Mouse (Mus musculus): Measurements from ENCODE around the gene Med24. TPM values are rescaled to one million over a fixed set of nuclear protein-coding genes. Genes with fewer than 3 reads are reported as not detected.
A peak's percentile ranks its signal among the peaks of the same experiment; 100 is the strongest.

Med24 gene
- total RNA-seq, 2 experiments from 2014 or later = 17.9 to 22.6 TPM

- no peak for ATAC-seq (ENCODE audit: poor library complexity, severe bottlenecking)
These were observed 37.1 kb upstream of the Med24 start for GRCm38 (mm10) chr11:98766346-98766745.

GRCm38 (mm10) chr11:98765421-98766309 is 36.4 kb upstream of the Med24 start:
- no peak for ATAC-seq (ENCODE audit: poor library complexity, severe bottlenecking)

DNA sequence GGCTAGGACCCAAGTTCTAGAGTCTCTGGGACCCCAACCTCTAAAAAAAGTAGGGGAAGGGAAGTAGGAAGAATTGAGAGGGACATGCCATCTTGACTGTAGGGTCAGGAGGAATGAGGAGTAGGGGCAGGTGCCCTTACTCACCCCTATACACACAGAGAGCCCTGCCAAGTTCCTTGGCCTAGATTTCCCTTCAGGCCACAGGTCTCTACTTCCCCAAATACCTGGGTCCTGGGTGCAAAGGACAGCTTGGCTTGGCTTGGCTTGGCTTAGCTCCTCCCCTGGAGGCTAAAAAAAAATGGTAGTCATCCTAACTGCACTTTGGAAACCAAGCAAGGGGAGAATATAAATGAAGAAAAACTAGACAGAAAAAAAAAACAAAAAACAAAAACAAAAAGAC is 35.5 kb upstream of the Med24 start:
- ATAC-seq (ENCODE audit: poor library complexity, severe bottlenecking) = no peak

- ATAC-seq (ENCODE audit: poor library complexity, severe bottlenecking) = no peak
These were observed 34.9 kb upstream of the Med24 start for GRCm38 (mm10) chr11:98764091-98764490.

GRCm38 (mm10) chr11:98763502-98763861 is 34.2 kb upstream of the Med24 start:
- no peak for ATAC-seq (ENCODE audit: poor library complexity, severe bottlenecking)

- no peak for ATAC-seq (ENCODE audit: poor library complexity, severe bottlenecking)
These were observed 33.7 kb upstream of the Med24 start for GRCm38 (mm10) chr11:98762756-98763501.

GRCm38 (mm10) chr11:98761939-98762338 is 32.7 kb upstream of the Med24 start:
- no peak for ATAC-seq (ENCODE audit: poor library complexity, severe bottlenecking)

- no peak for ATAC-seq (ENCODE audit: poor library complexity, severe bottlenecking)
These were observed 27.5 kb upstream of the Med24 start for GRCm38 (mm10) chr11:98756711-98757110.

GRCm38 (mm10) chr11:98755726-98756380 is 26.6 kb upstream of the Med24 start:
- no peak for ATAC-seq (ENCODE audit: poor library complexity, severe bottlenecking)

DNA sequence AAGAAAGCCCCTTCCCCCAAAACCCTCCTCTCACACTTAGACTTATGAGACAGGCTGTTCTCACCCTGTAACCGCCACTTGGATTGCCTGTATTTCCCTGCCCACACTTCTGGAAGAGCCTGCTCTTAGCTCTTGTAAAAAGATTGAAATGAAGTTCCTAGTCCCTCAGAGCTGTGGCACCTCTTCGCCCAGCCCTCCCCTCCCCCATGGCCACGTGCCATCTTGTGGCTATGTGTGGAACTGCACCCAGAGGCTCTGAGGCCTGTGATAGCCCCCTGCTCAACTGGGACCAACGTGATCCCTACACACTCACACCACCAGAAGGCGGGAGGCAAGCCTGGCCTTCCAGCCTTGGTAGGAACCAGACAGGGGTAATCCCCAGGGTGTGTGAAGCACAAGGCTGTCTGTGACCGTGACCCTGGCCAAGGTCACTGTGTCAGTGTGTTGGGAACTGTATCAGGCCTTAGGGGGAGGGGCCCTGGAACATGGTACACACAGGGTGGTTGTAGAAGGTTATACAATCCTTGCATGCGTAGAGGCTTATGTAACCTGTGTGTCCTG is 25.5 kb upstream of the Med24 start:
- ATAC-seq (ENCODE audit: poor library complexity, severe bottlenecking) = peak; percentile 92

DNA sequence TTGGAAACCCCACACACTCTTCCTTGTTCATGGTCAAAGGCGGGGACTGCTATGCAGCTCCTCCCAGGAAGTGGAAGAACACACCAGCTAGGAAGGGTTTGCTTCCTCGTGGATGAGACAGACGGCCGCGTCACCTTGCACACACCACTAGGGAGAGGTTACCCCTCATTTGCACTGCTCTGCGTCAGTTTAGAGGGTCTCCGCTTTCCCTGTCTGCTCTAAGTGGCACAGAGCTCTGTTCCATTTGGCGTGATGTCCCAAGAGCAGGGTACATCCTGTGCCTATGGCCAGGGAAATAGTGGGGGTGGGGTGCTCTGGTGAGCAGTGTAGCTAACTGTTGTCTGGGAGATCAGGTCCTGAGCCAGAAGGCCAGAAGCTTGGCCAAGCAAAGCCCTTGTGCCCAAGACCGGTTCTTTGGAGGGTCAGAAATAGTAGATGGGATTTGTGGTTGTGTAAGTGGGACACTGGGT is 25.0 kb upstream of the Med24 start:
- peak; percentile 17; the same call in 1 of the 2 replicates for ATAC-seq (ENCODE audit: poor library complexity, severe bottlenecking)

- no peak for ATAC-seq (ENCODE audit: poor library complexity, severe bottlenecking)
These were observed 24.0 kb upstream of the Med24 start for GRCm38 (mm10) chr11:98753264-98753663.

- no peak for ATAC-seq (ENCODE audit: poor library complexity, severe bottlenecking)
These were observed 23.4 kb upstream of the Med24 start for GRCm38 (mm10) chr11:98752562-98753140.

- no peak for ATAC-seq (ENCODE audit: poor library complexity, severe bottlenecking)
These were observed 22.1 kb upstream of the Med24 start for GRCm38 (mm10) chr11:98751221-98751782.

DNA sequence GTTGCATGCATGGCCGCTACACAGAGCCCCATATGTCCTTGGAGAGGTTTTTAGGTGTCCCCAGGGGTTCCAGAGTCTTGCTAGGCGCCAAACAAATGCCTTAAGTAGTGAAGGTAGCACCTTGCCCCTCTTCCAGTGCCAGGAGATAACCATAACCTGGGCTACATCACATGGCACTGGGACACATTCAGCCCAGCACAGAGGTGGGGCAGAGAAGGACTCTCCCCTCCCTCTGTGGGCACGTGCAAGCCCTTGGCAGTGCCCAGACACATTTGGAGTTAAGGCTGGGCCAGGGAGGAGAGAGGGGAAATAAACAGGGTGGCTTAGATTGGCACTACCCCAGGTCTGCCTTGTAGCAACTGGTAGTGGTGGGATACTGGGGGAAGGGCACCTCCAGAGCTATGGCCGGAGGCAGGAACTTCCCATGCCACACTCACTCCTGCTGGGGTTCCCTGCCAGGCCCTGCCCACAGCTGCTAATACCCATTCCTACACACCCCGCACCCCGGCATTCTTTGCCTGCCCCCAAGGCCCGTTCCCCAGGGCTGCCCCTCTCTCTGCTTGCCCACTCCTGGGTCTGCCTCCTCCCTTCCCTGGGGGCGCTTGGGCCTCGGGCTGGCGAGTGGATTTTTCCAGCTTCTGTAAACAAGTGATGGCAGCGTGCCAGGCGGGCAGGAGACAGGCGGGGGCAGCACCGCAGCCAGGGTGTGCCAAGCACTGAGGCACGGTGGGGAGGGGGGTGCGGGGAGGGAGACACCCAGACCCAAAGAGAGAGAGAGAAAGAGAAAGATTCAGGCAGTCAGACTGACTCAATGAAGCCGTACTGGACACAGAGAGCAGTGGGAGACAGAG is 21.3 kb upstream of the Med24 start:
- ATAC-seq (ENCODE audit: poor library complexity, severe bottlenecking) = no peak

- ATAC-seq (ENCODE audit: poor library complexity, severe bottlenecking) = no peak
These were observed 20.5 kb upstream of the Med24 start for GRCm38 (mm10) chr11:98749716-98750115.

- ATAC-seq (ENCODE audit: poor library complexity, severe bottlenecking) = no peak
These were observed 19.5 kb upstream of the Med24 start for GRCm38 (mm10) chr11:98748506-98749416.

DNA sequence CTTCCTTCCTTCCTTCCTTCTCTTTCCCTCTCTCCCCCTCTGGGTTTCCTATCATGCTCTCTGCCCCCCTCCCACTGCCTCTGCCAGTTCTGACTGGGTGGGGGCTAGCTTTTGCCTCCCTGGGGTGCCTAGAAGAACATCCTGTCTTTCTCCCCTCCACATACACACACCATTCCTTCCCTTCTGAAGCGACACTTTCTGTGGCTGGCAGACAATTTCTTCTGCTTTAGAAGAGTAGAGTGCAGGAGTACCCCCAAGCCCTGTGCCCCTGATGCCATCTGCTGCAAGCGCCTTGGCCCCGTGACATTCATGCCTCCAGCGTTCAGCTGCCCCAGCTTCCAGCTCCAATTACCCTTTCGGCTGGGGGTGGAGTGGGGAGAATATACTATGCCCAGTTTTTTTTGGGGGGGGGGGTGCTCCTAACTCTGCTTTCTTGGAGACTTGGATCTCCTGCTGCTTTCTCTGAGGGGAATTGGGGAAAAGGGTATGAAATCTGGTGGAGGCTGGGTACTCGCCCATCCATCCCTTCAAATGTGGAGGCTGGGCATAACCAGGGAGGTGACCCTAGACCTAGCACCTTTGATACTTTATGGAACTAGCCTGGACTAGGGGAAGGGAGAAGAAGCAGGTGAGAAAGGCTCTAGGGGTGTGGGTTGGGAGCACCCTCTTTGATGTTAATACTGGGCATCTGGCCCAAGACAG is 18.7 kb upstream of the Med24 start:
- no peak for ATAC-seq (ENCODE audit: poor library complexity, severe bottlenecking)

Measured in megakaryocyte, adult 5-6 weeks (primary cell).